Comparison of ENCODE assay signal across 46 mouse cellular contexts in the genomic region with DNA sequence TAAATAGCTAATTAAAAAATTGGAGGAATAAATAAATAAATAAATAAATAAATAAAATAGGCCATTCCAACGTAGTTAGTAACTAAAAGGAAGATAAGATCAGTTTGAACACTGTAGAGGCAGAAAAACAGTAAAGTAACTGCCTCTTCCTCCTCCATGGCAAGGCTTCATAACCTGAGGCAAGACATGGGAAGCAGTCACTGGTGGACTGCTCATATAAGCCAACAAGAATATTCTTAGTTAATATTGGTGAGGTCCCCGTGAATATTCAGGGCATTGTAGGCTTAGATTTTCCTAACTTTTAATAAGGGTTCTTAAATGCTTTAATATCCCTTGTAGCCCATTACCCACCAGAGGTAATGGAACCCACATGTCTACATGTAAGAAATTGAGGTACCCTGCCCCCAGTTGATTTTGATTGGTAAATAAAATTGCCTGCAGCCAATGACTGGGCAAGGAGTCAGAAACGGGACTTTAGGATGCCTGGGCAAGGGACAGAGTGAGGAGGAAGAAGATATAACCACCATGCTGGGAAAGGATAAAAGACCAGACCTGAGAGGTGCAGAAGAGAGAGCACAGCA. TPM values are rescaled to one million over a fixed set of nuclear protein-coding genes. Genes with fewer than 3 reads are reported as not detected.
"Had no signal": no experiment of that assay in that cellular context is flagged by ENCODE, and none has a peak within 500 bp of the region (broad histone marks: within the 10 kb centered on the region; RNA-seq: fewer than 3 reads in every experiment).

No protein-coding gene starts in this region.

- H3K9me3 ChIP-seq: limb, embryonic 15.5 days; liver, embryonic 12.5 days; liver, embryonic 13.5 days; liver, embryonic 15.5 days; lung, embryonic 15.5 days; midbrain, embryonic 15.5 days; neural tube, embryonic 12.5 days had no signal

- DNase-seq: left cerebral cortex, postnatal 4 days; liver; liver, embryonic 13.5 days; liver, postnatal 0 days; lung, adult 18-20 months; lung, adult 2 months; lung, embryonic 14.5 days; lung, postnatal 10 days; lung, postnatal 14 days; lung, postnatal 36 days; lung, postnatal 4 days; midbrain, embryonic 14.5 days had no signal

- H3K36me3 ChIP-seq: limb, embryonic 15.5 days; liver, embryonic 12.5 days; liver, embryonic 13.5 days; liver, embryonic 15.5 days; lung, embryonic 15.5 days; midbrain, embryonic 10.5 days; midbrain, embryonic 12.5 days; midbrain, embryonic 13.5 days; midbrain, embryonic 15.5 days; neural tube, embryonic 12.5 days had no signal

- H3K27me3 ChIP-seq: limb, embryonic 15.5 days; liver, embryonic 12.5 days; liver, embryonic 13.5 days; liver, embryonic 15.5 days; lung, embryonic 15.5 days; megakaryocyte, embryonic 14.5 days; midbrain, embryonic 12.5 days; midbrain, embryonic 13.5 days; midbrain, embryonic 15.5 days; neural tube, embryonic 12.5 days had no signal

- H3K9ac ChIP-seq: limb, embryonic 15.5 days; liver, embryonic 12.5 days; liver, embryonic 13.5 days; liver, embryonic 14.5 days; liver, embryonic 15.5 days; liver, postnatal 0 days; lung, embryonic 14.5 days; lung, embryonic 15.5 days; midbrain, embryonic 12.5 days; midbrain, embryonic 13.5 days; midbrain, embryonic 15.5 days; neural tube, embryonic 12.5 days had no signal

- H3K27ac ChIP-seq: left cerebral cortex, adult 2 months; limb, embryonic 15.5 days; liver, embryonic 12.5 days; liver, embryonic 13.5 days; liver, embryonic 14.5 days; liver, embryonic 15.5 days; lung, embryonic 15.5 days; macrophage; midbrain, embryonic 10.5 days; midbrain, embryonic 12.5 days; midbrain, embryonic 13.5 days; midbrain, embryonic 15.5 days; neural tube, embryonic 12.5 days had no signal

- H3K4me3 ChIP-seq: left cerebral cortex, adult 2 months; limb, embryonic 15.5 days; liver, embryonic 12.5 days; liver, embryonic 13.5 days; liver, embryonic 15.5 days; lung, embryonic 15.5 days; megakaryocyte, embryonic 14.5 days; midbrain, embryonic 10.5 days; midbrain, embryonic 12.5 days; midbrain, embryonic 13.5 days; midbrain, embryonic 15.5 days; myocyte; neural tube, embryonic 12.5 days had no signal

- H3K4me1 ChIP-seq: limb, embryonic 15.5 days; liver, embryonic 12.5 days; liver, embryonic 13.5 days; liver, embryonic 15.5 days; lung, embryonic 15.5 days; megakaryocyte, embryonic 14.5 days; midbrain, embryonic 10.5 days; midbrain, embryonic 12.5 days; midbrain, embryonic 13.5 days; midbrain, embryonic 15.5 days; neural tube, embryonic 12.5 days had no signal

- H3K4me2 ChIP-seq: limb, embryonic 15.5 days; liver, embryonic 11.5 days; liver, embryonic 12.5 days; liver, embryonic 13.5 days; liver, embryonic 15.5 days; lung, embryonic 14.5 days; lung, embryonic 15.5 days; midbrain, embryonic 11.5 days; midbrain, embryonic 12.5 days; midbrain, embryonic 13.5 days; midbrain, embryonic 15.5 days; neural tube, embryonic 12.5 days had no signal

- ATAC-seq: liver, embryonic 12.5 days; liver, postnatal 0 days; lung, postnatal 0 days; midbrain, embryonic 13.5 days; midbrain, embryonic 15.5 days; midbrain, embryonic 16.5 days had no signal

RNA-seq across cellular contexts. Expression of a gene that starts 35.1 kb away (rescaled TPM):
- total RNA-seq: left cerebral cortex, adult 18-20 months; left cerebral cortex, adult 2 months; left cerebral cortex, adult 8-10 months; left cerebral cortex, postnatal 10 days; left cerebral cortex, postnatal 14 days; left cerebral cortex, postnatal 25 days; left cerebral cortex, postnatal 36 days; left cerebral cortex, postnatal 4 days; liver, adult 2 months; megakaryocyte progenitor cell, adult 5-6 weeks; megakaryocyte, adult 5-6 weeks; megakaryocyte-erythroid progenitor cell, adult 5-6 weeks; midbrain, postnatal 0 days; monocyte, adult 5-6 weeks had no signal
- polyA plus RNA-seq: limb, embryonic 11.5 days; limb, embryonic 15.5 days; liver, adult 2 months; liver, embryonic 11.5 days; liver, embryonic 12.5 days; liver, embryonic 13.5 days; liver, embryonic 14.5 days; liver, embryonic 15.5 days; liver, embryonic 16.5 days; liver, postnatal 0 days; lung, adult 2 months; lung, embryonic 14.5 days; lung, embryonic 15.5 days; lung, embryonic 16.5 days; lung, postnatal 0 days; macrophage; midbrain, embryonic 10.5 days; midbrain, embryonic 11.5 days; midbrain, embryonic 12.5 days; midbrain, embryonic 13.5 days; midbrain, embryonic 14.5 days; midbrain, embryonic 15.5 days; midbrain, embryonic 16.5 days; midbrain, postnatal 0 days; myocyte; neural tube, embryonic 11.5 days; neural tube, embryonic 12.5 days had no signal
